Mouse (Mus musculus) hindbrain, postnatal 0 days (tissue): ENCODE measurements around the gene Eno3. TPM values are rescaled to one million over a fixed set of nuclear protein-coding genes. Genes with fewer than 3 reads are reported as not detected.
A peak's percentile ranks its signal among the peaks of the same experiment; 100 is the strongest.

ENCODE experiments used
- ATAC-seq: fragments of 200-750 bp; cut with Nextera tagmentation; 2 replicates; pipeline ENCODE4 v1.8.0; 2017; ENCODE audit warnings: mild to moderate bottlenecking, moderate TSS enrichment, moderate library complexity
- DNase-seq: peaks from one replicate; pipeline ENCODE4 v3.0.0-alpha.2; 2015; ENCODE audit warnings: low spot score
- H3K27ac ChIP-seq: fragments of 300-500 bp; sonication (generic); 2 replicates; pipeline ENCODE4 v1.5.1; 2014; ENCODE audit warnings: mild to moderate bottlenecking
- H3K27me3 ChIP-seq: fragments of 300-500 bp; sonication (generic); 2 replicates; pipeline ENCODE4 v1.6.1; 2014; ENCODE audit warnings: low read length, mixed read lengths; ENCODE audit not compliant: insufficient read depth
- H3K36me3 ChIP-seq: fragments of 300-500 bp; sonication (generic); 2 replicates; pipeline ENCODE4 v1.6.1; 2014; ENCODE audit warnings: low read length, mixed read lengths; ENCODE audit not compliant: insufficient read depth
- H3K4me1 ChIP-seq: fragments of 300-500 bp; sonication (generic); 2 replicates; pipeline ENCODE4 v1.6.1; 2014; ENCODE audit warnings: antibody characterized with exemption, low read length, mixed read lengths; ENCODE audit not compliant: insufficient read depth
- H3K4me2 ChIP-seq: fragments of 300-500 bp; sonication (generic); 2 replicates; pipeline ENCODE4 v1.6.1; 2014; ENCODE audit warnings: low read depth, mild to moderate bottlenecking, low read length, moderate library complexity, mixed read lengths
- H3K4me3 ChIP-seq: fragments of 300-500 bp; sonication (generic); 2 replicates; pipeline ENCODE4 v1.5.1; 2014; ENCODE audit warnings: low read length
- H3K9ac ChIP-seq: fragments of 300-500 bp; sonication (generic); replicated peaks from 2 replicates; pipeline ENCODE4 v1.6.1; 2014; ENCODE audit warnings: mild to moderate bottlenecking, low read length, moderate library complexity, mixed read lengths
- H3K9me3 ChIP-seq: fragments of 300-500 bp; sonication (generic); 2 replicates; pipeline ENCODE4 v1.6.1; 2016; ENCODE audit warnings: low read length, mixed read lengths
- CTCF ChIP-seq: IDR thresholded peaks from 2 replicates; pipeline ENCODE4 v1.5.1; 2016; ENCODE audit warnings: antibody characterized with exemption, control low read depth, low read depth
- WGBS: fragments of 180-500 bp; shearing (Covaris S2); extraction: QIAGEN DNeasy Blood & Tissue Kit; methylation state at CpG from one replicate; pipeline ENCODE4 v1.1.7; 2014; 5-methylcytosine and 5-hydroxymethylcytosine counted together
- polyA plus RNA-seq: library from polyadenylated mRNA; unstranded; fragments of >200 nt; fragmentation: Nextera tagmentation; extraction: Ambion mirVana; gene quantifications from 2 replicates; pipeline ENCODE4 v1.2.1, GENCODE M21; 2015
- total RNA-seq: library from RNA; depleted of rRNA; stranded (reverse); fragments of >200 nt; gene quantifications from 2 replicates; pipeline ENCODE4 v1.2.3, GENCODE M21; 2014

Eno3 gene
- total and polyA plus RNA-seq, 2 experiments from 2014 or later, result 5.9 to 12.4 TPM

GRCm38 (mm10) chr11:70688372-70688771, 31.4 kb downstream of the Eno3 start:
- WGBS, result 7% methylated on average over 8 of the region's 8 CpGs
- Histone ChIP-seq H3K9me3 (no peaks in the 10 kb centered on the region), H3K4me1 (peaks cover 21% of the 10 kb centered on the region), H3K27ac (peak overlapping the region; percentile 87), H3K27me3 (no peaks in the 10 kb centered on the region), H3K9ac (peak overlapping the region; percentile 85), H3K4me2 (peak overlapping the region; percentile 79), H3K4me3 (peak overlapping the region; percentile 73), H3K36me3 (peaks cover 13% of the 10 kb centered on the region; the same call in 1 of the 2 replicates)
- TF ChIP-seq CTCF, result no peak
- DNase-seq (peak; percentile 9), ATAC-seq (peak; percentile 13; the same call in 1 of the 2 replicates)

- Histone ChIP-seq H3K4me2 (no peak overlapping the region), H3K27ac (no peak overlapping the region), H3K4me1 (peaks cover 21% of the 10 kb centered on the region), H3K36me3 (peaks cover 2% of the 10 kb centered on the region; the same call in 1 of the 2 replicates), H3K27me3 (no peaks in the 10 kb centered on the region), H3K4me3 (no peak overlapping the region), H3K9me3 (no peaks in the 10 kb centered on the region), H3K9ac (no peak overlapping the region)
- ATAC-seq (no peak), DNase-seq (no peak)
- TF ChIP-seq CTCF, result no peak
- WGBS, result 52% methylated on average over 4 of the region's 4 CpGs
These were observed 32.6 kb downstream of the Eno3 start for GRCm38 (mm10) chr11:70689578-70689977.

DNA sequence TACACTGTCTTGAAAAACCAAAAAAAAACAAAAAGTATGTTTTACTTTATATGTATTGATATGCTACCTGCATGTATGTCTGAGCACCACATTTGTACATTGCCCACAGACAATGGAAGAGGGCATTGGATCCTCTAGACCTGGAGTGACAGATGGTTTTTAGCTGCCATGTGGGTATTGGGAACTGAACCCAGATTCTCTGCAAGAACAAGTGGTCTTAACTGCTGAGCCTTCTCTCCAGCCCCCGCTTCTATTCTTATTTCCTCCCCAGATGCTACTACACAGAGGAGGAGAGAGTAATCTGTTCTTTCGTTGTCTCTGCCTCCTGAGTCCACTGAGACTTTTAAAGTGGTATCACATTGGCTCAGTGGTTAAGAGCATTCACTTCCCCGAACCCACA, 36.5 kb downstream of the Eno3 start:
- Histone ChIP-seq H3K4me2 (no peak overlapping the region), H3K9me3 (no peaks in the 10 kb centered on the region), H3K36me3 (no peaks in the 10 kb centered on the region), H3K4me3 (no peak overlapping the region), H3K27me3 (no peaks in the 10 kb centered on the region), H3K4me1 (peaks cover 6% of the 10 kb centered on the region), H3K9ac (no peak overlapping the region), H3K27ac (no peak overlapping the region)
- no peak for TF ChIP-seq CTCF
- WGBS, result 77% methylated on average over 3 of the region's 3 CpGs
- no peak for ATAC-seq
- DNase-seq, result no peak

GRCm38 (mm10) chr11:70697376-70697775, 40.4 kb downstream of the Eno3 start:
- no peak overlapping the region for H3K4me2 ChIP-seq
- H3K4me1 ChIP-seq, result peaks cover 14% of the 10 kb centered on the region
- H3K27ac ChIP-seq, result no peak overlapping the region
- no peak overlapping the region for H3K4me3 ChIP-seq
- 73% methylated on average over 3 of the region's 3 CpGs for WGBS
- H3K27me3 ChIP-seq, result no peaks in the 10 kb centered on the region
- H3K9me3 ChIP-seq, result no peaks in the 10 kb centered on the region
- DNase-seq (no peak), ATAC-seq (no peak)
- H3K9ac ChIP-seq, result no peak overlapping the region
- TF ChIP-seq CTCF, result 0 out of 2 replicates have a peak, but pooled peaks have one; percentile 9
- no peaks in the 10 kb centered on the region for H3K36me3 ChIP-seq

GRCm38 (mm10) chr11:70699051-70699450, 42.0 kb downstream of the Eno3 start:
- no peak overlapping the region for H3K27ac ChIP-seq
- H3K4me3 ChIP-seq, result no peak overlapping the region
- 76% methylated on average over 2 of the region's 2 CpGs for WGBS
- TF ChIP-seq CTCF, result no peak
- H3K27me3 ChIP-seq, result no peaks in the 10 kb centered on the region
- H3K4me1 ChIP-seq, result peaks cover 14% of the 10 kb centered on the region
- ATAC-seq (no peak), DNase-seq (no peak)
- H3K4me2 ChIP-seq, result no peak overlapping the region
- H3K36me3 ChIP-seq, result no peaks in the 10 kb centered on the region
- H3K9ac ChIP-seq, result no peak overlapping the region
- no peaks in the 10 kb centered on the region for H3K9me3 ChIP-seq

DNA sequence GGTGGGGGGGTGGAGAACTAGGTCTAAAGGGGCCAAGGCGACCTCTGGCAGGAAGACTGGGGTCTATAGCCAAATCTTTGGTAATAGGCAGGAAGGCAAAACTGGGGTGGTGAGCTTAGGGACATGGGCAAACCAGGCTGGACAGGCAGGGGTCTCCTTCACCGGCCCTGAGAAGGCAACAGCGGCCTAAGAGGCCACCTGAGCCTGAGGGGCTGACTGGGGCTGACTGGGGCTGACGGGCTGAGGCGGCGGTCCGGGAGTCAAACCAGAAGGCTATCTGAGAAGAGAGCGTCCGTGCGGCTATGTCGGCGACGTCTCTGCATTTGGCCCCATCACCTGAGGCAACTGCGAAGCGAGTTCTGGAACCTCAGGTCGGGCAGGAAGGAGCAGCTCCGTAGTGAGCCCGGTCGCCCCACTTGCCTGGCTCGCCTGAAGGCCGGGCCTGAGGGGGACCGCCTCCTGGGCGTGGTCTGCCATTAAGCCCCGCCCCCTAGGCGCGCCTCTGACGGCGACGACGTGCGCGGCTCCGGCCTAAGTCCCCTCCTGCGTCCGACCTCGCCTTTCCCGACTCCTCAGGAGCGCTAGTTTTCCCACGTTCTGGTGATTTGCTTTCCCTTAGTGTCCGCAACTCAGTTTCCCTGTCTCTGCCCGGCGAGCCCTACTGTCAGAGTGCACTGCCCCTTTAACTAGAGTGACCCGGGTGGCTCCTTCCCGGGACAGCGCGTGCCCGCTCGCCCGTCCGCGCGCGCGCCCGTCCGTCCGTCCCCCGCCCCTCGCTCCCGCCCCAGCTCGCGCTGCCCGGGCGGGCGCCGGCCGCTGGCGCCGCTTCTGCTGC, 42.9 kb downstream of the Eno3 start, which contains the start of the genes Inca1 and Kif1c:
Inca1 (minus strand) TSS at position 434 of the 835 bp plus-strand sequence.
Kif1c (plus strand) TSS at position 827 of the 835 bp plus-strand sequence.
- Histone ChIP-seq H3K4me2 (peak within 1 kb of the TSS; percentile 94), H3K9me3 (no peaks in the 10 kb centered on the region), H3K27ac (peak within 1 kb of the TSS; percentile 88), H3K36me3 (peaks cover 6% of the 10 kb centered on the region), H3K4me3 (peak within 1 kb of the TSS; percentile 77), H3K9ac (peak within 1 kb of the TSS; percentile 90), H3K27me3 (no peaks in the 10 kb centered on the region), H3K4me1 (peaks cover 14% of the 10 kb centered on the region)
- DNase-seq, result peak; percentile 95
- WGBS, result 1% methylated on average over 61 of the region's 69 CpGs
- TF ChIP-seq CTCF, result no peak
- ATAC-seq, result peak; percentile 97

GRCm38 (mm10) chr11:70700613-70701012, 43.6 kb downstream of the Eno3 start:
- Histone ChIP-seq H3K9ac (peak overlapping the region; percentile 90), H3K4me2 (peak overlapping the region; percentile 94), H3K4me1 (peaks cover 14% of the 10 kb centered on the region), H3K27ac (peak overlapping the region; percentile 88), H3K4me3 (peak overlapping the region; percentile 77), H3K9me3 (no peaks in the 10 kb centered on the region), H3K36me3 (peaks cover 12% of the 10 kb centered on the region), H3K27me3 (no peaks in the 10 kb centered on the region)
- 1% methylated on average over 34 of the region's 34 CpGs for WGBS
- ATAC-seq (no peak), DNase-seq (peak; percentile 48)
- no peak for TF ChIP-seq CTCF
